Comparison of ENCODE assay signal across 29 mouse cellular contexts in genomic region chr1:167411991-167412715, GRCm38 (mm10). TPM values are rescaled to one million over a fixed set of nuclear protein-coding genes. Genes with fewer than 3 reads are reported as not detected.
"Had no signal": no experiment of that assay in that cellular context is flagged by ENCODE, and none has a peak within 500 bp of the region (broad histone marks: within the 10 kb centered on the region; RNA-seq: fewer than 3 reads in every experiment).

No protein-coding gene starts in this region.

- H3K9ac ChIP-seq: limb, embryonic 13.5 days; liver, embryonic 14.5 days; neural tube, embryonic 13.5 days had no signal

- H3K4me2 ChIP-seq: limb, embryonic 13.5 days; liver, embryonic 11.5 days; midbrain, embryonic 11.5 days; neural tube, embryonic 13.5 days had no signal

- H3K36me3 ChIP-seq: limb, embryonic 13.5 days; neural tube, embryonic 13.5 days had no signal

- H3K4me1 ChIP-seq: limb, embryonic 13.5 days; neural tube, embryonic 13.5 days had no signal

- DNase-seq: kidney, adult 9 months; kidney, postnatal 14 days; kidney, postnatal 4 days; left cerebral cortex, postnatal 4 days; lung, adult 18-20 months; lung, postnatal 14 days; lung, postnatal 4 days; midbrain, embryonic 14.5 days; retina, postnatal 1 day; right cerebral cortex, postnatal 25 days; thymus, adult 2 months; thymus, postnatal 14 days; thymus, postnatal 4 days had no signal

- H3K27ac ChIP-seq: limb, embryonic 13.5 days; liver, embryonic 14.5 days; neural tube, embryonic 13.5 days; stomach, postnatal 0 days had no signal

- H3K4me3 ChIP-seq: limb, embryonic 13.5 days; neural tube, embryonic 13.5 days had no signal

- H3K9me3 ChIP-seq: limb, embryonic 13.5 days; neural tube, embryonic 13.5 days had no signal

RNA-seq across cellular contexts. Expression of gene Lrrc52, which starts 54.4 kb away (rescaled TPM):
- total RNA-seq: layer of hippocampus, adult 18-20 months; layer of hippocampus, postnatal 14 days; left cerebral cortex, adult 8-10 months; left cerebral cortex, postnatal 14 days; left cerebral cortex, postnatal 4 days; megakaryocyte progenitor cell, adult 5-6 weeks; neutrophil, adult 5-6 weeks had no signal
- polyA plus RNA-seq: kidney, embryonic 16.5 days; midbrain, embryonic 11.5 days; midbrain, embryonic 14.5 days; neural tube, embryonic 13.5 days; small intestine, adult 2 months; spleen, adult 2 months; stomach, embryonic 14.5 days; stomach, postnatal 0 days; thymus, adult 2 months had no signal
